Mouse (Mus musculus) megakaryocyte, embryonic 14.5 days (primary cell): Measurements from ENCODE around the gene Gpr35.

ENCODE experiments used
- FLI1 ChIP-seq: IDR thresholded peaks from 2 replicates; pipeline ENCODE4 v1.6.1; 2012; ENCODE audit warnings: low read length, inconsistent platforms, mixed read lengths
- GATA1 ChIP-seq: IDR thresholded peaks from 3 replicates; pipeline ENCODE4 v1.6.1; 2012; ENCODE audit warnings: mixed read lengths, low read length, inconsistent platforms, borderline replicate concordance

DNA sequence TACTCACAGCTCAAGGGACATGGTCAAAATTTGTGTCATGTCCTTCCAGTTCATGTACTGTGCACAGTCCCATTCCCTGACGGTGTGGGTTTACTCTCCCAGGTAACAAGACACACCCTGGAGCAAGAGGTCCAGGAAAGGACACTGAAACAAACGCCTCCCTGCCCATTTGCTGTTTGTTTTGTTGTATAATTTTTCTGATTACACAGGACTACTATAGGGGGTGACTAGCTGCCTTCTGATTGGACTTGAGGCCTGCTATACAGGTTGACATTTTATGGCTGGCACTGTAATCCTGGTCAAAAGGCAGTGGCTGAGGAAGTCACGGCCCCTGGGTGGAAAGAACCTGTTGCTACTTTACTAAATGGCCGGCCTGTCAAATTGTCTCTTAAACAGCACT is 39.2 kb downstream of the Gpr35 start:
- TF ChIP-seq FLI1 (no peak), GATA1 (no peak)
